Mouse (Mus musculus) forebrain, embryonic 13.5 days (tissue): ENCODE data around the gene Ptprc. TPM values are rescaled to one million over a fixed set of nuclear protein-coding genes. Genes with fewer than 3 reads are reported as not detected.
A peak's percentile ranks its signal among the peaks of the same experiment; 100 is the strongest.

Experiments used
- ATAC-seq: fragments of 200-750 bp; cut with Nextera tagmentation; 2 replicates; pipeline ENCODE4 v1.8.0; 2017
- H3K27ac ChIP-seq: fragments of 300-500 bp; sonication (generic); 2 replicates; pipeline ENCODE4 v1.5.1; 2015; ENCODE audit warnings: inconsistent platforms, mild to moderate bottlenecking, moderate library complexity
- H3K27me3 ChIP-seq: fragments of 300-500 bp; sonication (generic); 2 replicates; pipeline ENCODE4 v1.6.1; 2015; ENCODE audit warnings: mild to moderate bottlenecking, inconsistent platforms
- H3K36me3 ChIP-seq: fragments of 300-500 bp; sonication (generic); 2 replicates; pipeline ENCODE4 v1.6.1; 2015; ENCODE audit warnings: mild to moderate bottlenecking, inconsistent platforms; ENCODE audit not compliant: poor library complexity, severe bottlenecking
- H3K4me1 ChIP-seq: fragments of 300-500 bp; sonication (generic); 2 replicates; pipeline ENCODE4 v1.6.1; 2015; ENCODE audit warnings: inconsistent platforms
- H3K4me2 ChIP-seq: fragments of 300-500 bp; sonication (generic); 2 replicates; pipeline ENCODE4 v1.6.1; 2015; ENCODE audit warnings: inconsistent platforms, mild to moderate bottlenecking, moderate library complexity
- H3K4me3 ChIP-seq: fragments of 300-500 bp; sonication (generic); 2 replicates; pipeline ENCODE4 v1.5.1; 2015; ENCODE audit warnings: mild to moderate bottlenecking, inconsistent platforms
- H3K9ac ChIP-seq: fragments of 300-500 bp; sonication (generic); 2 replicates; pipeline ENCODE4 v1.6.1; 2015; ENCODE audit warnings: mild to moderate bottlenecking, inconsistent platforms
- H3K9me3 ChIP-seq: fragments of 300-500 bp; sonication (generic); replicated peaks from 2 replicates; pipeline ENCODE4 v1.6.1; 2016; ENCODE audit warnings: inconsistent platforms
- WGBS: fragments of 180-500 bp; shearing (Covaris S2); methylation state at CpG from one replicate; pipeline ENCODE4 v1.1.7; 2015; 5-methylcytosine and 5-hydroxymethylcytosine counted together
- polyA plus RNA-seq: library from polyadenylated mRNA; unstranded; fragments of >200 nt; fragmentation: Nextera tagmentation; extraction: Ambion mirVana; gene quantifications from 2 replicates; pipeline ENCODE4 v1.2.1, GENCODE M21; 2015

Ptprc gene
- polyA plus RNA-seq, 1 experiment from 2014 or later: 0.43 TPM

- H3K4me1 ChIP-seq: peaks cover 16% of the 10 kb centered on the region; the same call in 1 of the 2 replicates
- no peaks in the 10 kb centered on the region for H3K27me3 ChIP-seq
- no peak overlapping the region for H3K4me3 ChIP-seq
- H3K36me3 ChIP-seq: no peaks in the 10 kb centered on the region
- H3K4me2 ChIP-seq: no peak overlapping the region
- no peak overlapping the region for H3K27ac ChIP-seq
- 0 out of 2 replicates have a peak, but pooled peaks have one; percentile 10 for ATAC-seq
- H3K9me3 ChIP-seq: no peaks in the 10 kb centered on the region
- H3K9ac ChIP-seq: no peak overlapping the region
- WGBS: 50% methylated on average over 4 of the region's 4 CpGs
Observed at GRCm38 (mm10) chr1:138023601-138024000, 151.9 kb downstream of the Ptprc start.

GRCm38 (mm10) chr1:138022918-138023295, 152.6 kb downstream of the Ptprc start:
- H3K4me1 ChIP-seq: peaks cover 16% of the 10 kb centered on the region; the same call in 1 of the 2 replicates
- no peak overlapping the region for H3K4me3 ChIP-seq
- H3K27me3 ChIP-seq: no peaks in the 10 kb centered on the region
- H3K9me3 ChIP-seq: no peaks in the 10 kb centered on the region
- no peak overlapping the region for H3K9ac ChIP-seq
- H3K4me2 ChIP-seq: no peak overlapping the region
- H3K27ac ChIP-seq: no peak overlapping the region
- H3K36me3 ChIP-seq: no peaks in the 10 kb centered on the region
- ATAC-seq: no peak
- 18% methylated on average over 3 of the region's 3 CpGs for WGBS

- Histone ChIP-seq H3K9ac (no peak overlapping the region), H3K36me3 (no peaks in the 10 kb centered on the region), H3K9me3 (no peaks in the 10 kb centered on the region), H3K4me1 (peaks cover 16% of the 10 kb centered on the region; the same call in 1 of the 2 replicates), H3K27me3 (no peaks in the 10 kb centered on the region), H3K27ac (peak overlapping the region; percentile 32; the same call in 1 of the 2 replicates), H3K4me2 (no peak overlapping the region), H3K4me3 (no peak overlapping the region)
- 32% methylated on average over 11 of the region's 11 CpGs for WGBS
- peak; percentile 91 for ATAC-seq
Observed at GRCm38 (mm10) chr1:138021962-138022917, 153.3 kb downstream of the Ptprc start.

Other genes with a start within 250 kb of the Ptprc start
- gene Atp6v1g3, start 98.0 kb upstream of the Ptprc start, polyA plus RNA-seq: not detected in 2 replicates